Mouse (Mus musculus) thymus, postnatal 10 days (tissue): Measurements from ENCODE around the gene 9330182L06Rik.

Experiments used
- DNase-seq, 2 experiments: peaks; one replicate each; pipeline ENCODE4 v3.0.0; 2021; ENCODE audit warnings: low spot score in 2 of 2

The 9330182L06Rik gene

GRCm38 (mm10) chr5:9361982-9362661, 96.2 kb downstream of the 9330182L06Rik start:
- no peak for DNase-seq

GRCm38 (mm10) chr5:9364937-9365336, 99.0 kb downstream of the 9330182L06Rik start:
- no peak for DNase-seq

GRCm38 (mm10) chr5:9367920-9368692, 102.2 kb downstream of the 9330182L06Rik start:
- no peak for DNase-seq

DNA sequence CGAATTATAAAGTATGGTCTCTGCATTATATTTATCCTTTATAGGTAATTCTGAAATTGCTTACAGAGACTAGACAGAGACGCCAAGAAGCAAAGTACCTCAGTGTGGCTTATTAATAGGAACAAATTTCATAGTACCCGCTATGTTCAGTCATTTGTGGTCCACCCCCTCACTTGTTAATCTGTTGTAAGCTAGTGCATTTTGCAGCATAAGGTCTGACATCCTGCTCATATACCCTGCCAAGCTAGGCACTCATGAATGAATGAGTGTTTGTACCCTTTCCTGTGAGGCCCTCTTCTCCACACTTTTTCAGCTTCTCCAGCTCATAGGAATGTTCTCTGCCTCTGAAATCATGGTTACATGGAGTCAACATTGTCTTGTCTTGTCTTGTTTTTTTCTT, 105.2 kb downstream of the 9330182L06Rik start:
- DNase-seq = no peak

DNA sequence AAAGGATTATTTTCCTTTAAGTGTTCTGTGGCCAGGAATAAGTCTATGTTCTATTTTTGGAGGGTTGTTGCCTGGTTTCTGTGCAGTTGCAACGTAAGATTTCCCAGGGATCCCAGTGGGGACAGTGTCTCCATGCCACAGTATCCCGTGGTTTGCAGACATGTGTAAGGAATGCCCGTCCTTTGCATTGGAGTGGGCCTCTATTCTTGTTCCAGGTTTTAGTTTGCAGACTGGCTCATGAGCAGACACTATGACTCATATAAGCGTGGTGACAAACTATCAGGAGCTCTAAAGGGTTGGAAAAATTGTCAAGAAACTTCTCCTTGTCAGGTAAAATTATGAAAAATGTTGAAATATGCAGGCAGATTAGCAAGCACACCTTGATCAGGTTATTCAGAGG, 107.4 kb downstream of the 9330182L06Rik start:
- DNase-seq = no peak

DNA sequence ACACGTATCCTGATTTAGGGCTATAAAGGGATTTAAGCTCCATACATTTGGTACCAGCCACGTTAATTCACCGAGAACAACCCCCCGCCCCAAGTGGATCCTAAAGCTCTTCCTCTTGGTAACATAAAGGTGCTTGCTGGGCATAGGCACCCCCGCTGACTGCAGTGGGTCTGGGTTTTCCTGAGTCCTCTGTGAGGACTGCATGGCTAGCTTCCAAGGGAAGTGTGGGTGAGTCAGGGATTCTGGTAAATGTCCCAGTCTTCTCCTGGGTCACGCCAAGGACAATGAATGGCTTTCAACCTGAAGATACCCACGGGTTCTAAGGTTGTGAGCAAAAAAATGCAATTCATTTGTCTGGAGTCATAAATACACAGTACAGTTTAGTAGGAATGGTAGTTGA, 124.0 kb downstream of the 9330182L06Rik start:
- no peak for DNase-seq

DNA sequence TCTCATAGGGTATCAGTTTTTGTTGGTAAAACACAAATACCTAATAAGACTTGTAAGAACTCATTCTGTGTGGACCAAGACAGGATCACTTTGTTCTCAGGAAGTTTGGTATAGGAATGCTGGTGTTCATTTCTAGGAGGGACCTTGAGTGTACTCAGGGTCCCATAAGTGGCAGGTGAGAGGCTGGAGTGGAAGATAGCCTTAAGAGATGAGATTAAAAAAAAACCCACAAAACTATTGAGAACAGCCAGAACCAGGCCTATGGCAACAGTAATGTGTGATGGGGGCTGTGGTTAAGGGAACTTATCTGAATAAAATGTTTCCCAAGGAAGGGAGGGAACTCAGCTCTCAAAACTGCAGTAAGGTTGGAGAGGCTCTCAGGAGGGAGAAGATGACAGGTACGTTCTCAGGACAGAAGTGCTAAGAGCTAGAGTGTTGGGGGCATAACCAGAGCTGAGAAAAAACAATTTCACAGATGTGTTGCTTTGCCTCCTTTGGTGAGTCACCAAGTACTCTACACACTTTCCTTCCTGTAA, 126.0 kb downstream of the 9330182L06Rik start:
- no peak for DNase-seq

GRCm38 (mm10) chr5:9417098-9417497, 151.2 kb downstream of the 9330182L06Rik start:
- no peak for DNase-seq

DNA sequence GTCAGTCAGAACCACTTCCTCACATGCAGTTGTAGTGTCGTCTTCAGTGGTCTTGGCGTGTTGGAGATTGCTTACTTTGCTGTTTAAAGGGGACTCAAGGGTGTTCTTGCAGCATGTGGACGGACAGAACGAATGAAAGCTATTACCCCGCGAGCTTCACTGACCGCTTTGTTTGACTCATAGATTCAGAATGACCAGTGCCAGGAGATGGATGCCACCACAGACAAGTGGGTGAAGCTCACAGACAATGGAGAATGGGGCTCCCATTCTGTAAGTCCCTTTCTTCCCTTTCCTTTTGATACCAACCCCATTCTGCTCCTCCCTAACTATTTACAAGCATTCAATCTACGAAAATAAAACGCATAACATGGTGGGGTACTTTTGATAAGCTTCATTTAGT, 151.9 kb downstream of the 9330182L06Rik start:
- DNase-seq = no peak

DNA sequence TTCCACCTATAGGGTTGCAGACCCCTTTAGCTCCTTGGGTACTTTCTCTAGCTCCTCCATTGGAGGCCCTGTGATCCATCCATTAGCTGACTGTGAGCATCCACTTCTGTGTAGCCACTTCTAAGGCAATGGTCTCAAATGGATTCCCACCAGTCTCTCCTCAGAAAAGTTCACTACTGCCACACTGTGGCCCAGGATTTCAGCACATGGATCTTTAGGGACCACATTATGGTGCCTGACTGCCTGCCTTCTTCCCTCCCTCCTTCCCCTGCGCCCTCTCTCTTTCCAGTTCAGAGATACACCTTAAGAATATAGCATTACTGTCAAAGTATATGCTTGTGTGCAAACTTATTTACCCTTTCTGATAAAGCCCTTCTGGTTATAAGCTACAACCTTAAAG, 154.0 kb downstream of the 9330182L06Rik start:
- DNase-seq = no peak

DNA sequence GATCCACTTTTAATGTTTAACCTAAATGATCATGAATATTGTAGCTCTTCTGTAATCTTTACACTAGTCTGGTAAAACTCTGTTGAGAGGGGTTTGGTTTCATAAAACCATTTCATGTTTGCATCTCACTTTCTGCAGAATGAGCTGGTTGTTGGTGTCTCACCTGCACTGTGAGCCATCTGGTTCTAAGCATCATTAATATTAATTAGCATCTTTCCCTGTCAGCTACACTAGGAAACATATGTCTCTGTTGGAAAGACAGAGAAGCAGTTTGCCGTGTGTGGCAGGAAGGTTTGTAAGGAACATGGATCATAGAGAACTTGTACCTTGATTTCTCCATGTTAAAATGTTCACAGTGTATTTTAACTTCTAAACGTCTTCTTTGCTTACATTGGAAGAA, 158.5 kb downstream of the 9330182L06Rik start:
- no peak for DNase-seq

DNA sequence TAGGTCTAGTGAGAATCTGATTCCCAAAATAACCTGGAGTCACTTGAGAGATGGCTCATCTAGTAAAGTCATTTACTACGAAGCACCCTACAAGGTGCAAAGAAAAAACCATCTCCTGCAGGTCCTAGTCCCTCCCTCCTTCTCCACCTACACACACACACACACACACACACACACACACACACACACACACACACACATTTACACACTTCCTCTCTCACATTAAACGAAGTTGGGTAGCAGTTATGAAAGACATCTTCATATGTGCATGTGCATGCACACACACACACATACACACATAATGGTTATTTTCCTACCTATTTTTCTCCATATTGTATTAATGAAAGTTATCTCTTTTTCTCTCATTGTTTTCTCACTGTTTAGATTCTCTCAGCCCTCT, 161.2 kb downstream of the 9330182L06Rik start:
- DNase-seq = no peak

GRCm38 (mm10) chr5:9427581-9428241, 161.8 kb downstream of the 9330182L06Rik start:
- DNase-seq = peak in 1 of 2 experiments; percentile 4

- DNase-seq = no peak
Observed at GRCm38 (mm10) chr5:9428728-9429127, 162.8 kb downstream of the 9330182L06Rik start.

DNA sequence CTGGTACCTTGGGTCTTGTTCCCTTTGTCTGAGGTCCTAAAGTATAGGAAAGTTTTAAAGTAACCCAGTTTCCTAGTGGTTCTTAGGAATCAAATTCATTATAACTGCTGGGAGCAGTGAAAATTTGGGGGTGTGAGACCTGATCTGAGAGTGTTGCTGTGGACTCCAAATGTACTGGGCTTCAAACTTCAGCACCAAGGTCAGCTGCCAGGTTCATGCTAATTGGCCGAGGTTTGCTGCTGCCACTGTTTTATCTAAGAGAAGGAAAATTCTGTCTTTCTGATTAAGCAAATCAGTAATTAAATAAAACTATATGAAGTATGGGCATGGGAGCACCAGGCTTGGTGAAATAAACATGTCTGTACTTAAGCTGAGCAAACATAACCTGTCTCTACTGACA, 180.2 kb downstream of the 9330182L06Rik start:
- no peak for DNase-seq

- DNase-seq = no peak
Observed at GRCm38 (mm10) chr5:9448931-9449330, 183.0 kb downstream of the 9330182L06Rik start.

GRCm38 (mm10) chr5:9449570-9449969, 183.7 kb downstream of the 9330182L06Rik start:
- DNase-seq = no peak

DNA sequence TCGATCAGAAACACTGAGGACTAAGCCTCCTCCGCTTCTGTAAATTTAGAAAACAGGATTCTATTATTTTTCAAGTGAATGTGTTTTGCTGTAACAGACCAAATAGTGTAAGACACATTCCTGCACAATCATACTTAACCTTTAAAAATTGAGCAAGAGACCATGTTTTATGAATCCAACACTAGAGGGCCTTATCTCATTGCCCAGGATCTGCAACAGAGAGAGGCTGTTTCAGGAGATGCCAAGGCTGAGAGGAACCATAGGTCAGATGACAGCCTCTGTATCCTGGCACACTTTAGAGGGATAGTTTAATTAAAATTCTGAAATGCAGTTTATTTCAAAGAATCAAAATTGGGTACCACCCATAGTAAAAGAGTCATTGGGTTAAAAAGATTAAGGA, 187.4 kb downstream of the 9330182L06Rik start:
- DNase-seq = no peak

- DNase-seq = no peak
Observed at GRCm38 (mm10) chr5:9477587-9477986, 211.7 kb downstream of the 9330182L06Rik start.

GRCm38 (mm10) chr5:9495456-9495855, 229.5 kb downstream of the 9330182L06Rik start:
- DNase-seq = no peak

GRCm38 (mm10) chr5:9497235-9497634, 231.3 kb downstream of the 9330182L06Rik start:
- DNase-seq = no peak

DNA sequence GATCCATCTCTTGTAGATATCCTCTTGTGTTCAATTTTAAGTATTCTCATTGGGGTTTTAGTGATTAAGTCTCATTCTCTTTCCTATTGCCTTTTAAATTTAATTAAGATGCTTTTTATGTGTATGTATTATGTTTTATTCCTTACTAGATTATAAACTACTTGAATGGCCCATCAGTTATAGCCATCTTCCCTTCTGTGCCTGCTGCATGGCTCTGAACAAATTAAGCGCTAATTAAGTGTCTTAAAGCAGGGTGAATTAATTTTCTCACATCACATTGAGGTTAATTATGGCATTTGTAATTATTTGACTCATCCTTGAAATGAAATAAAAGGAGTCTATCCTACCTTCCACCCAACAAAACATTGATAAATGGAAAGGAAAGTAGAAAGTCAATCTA, 245.1 kb downstream of the 9330182L06Rik start:
- DNase-seq = no peak
